Mouse (Mus musculus): Measurements from ENCODE around the gene Wfikkn2.
A peak's percentile ranks its signal among the peaks of the same experiment; 100 is the strongest.
"Not testable (repeated sequence)": the region's sequence is repeated elsewhere in the genome, so short reads cannot be mapped to it uniquely, and the experiment has no call there.

Wfikkn2 gene

DNA sequence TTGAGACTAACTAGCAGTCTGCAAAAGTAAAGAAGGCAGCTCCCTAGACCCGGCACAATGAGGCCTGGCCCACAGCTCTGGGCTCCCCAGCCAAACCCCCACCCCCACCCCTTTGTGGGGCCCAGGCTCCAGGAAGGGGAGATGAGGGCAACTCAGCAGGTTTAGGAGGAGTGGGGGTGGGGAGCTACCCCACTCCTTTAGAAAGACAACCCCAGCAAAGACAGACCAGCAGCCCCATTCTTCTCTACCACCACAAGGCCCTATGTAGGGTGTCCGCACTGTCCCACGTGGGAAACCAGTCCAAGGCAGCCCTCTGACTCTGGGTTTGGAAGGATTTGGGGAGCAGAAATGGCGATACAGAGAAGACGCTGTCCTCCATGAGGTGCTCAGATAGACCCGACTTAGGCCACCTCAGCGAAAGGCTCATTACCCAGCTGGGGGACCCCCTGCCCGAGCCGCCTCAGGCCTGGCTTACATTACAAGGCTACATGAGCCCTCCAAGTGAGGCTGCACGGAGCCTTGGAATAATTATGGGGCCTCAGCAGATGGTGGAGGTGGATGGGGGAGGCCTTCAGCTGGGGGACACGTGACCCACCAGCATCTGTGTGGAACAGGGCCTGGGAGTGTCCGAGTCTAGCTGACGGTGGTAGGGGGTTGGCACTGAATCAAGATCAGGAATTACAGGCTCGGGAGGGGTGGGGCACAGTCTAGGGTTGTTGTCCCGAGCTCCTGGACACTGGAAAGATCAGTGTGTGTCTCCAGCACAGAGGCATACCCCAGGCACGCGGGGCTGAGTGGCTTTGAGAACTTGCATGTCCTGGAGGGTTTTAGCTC is at the start of gene Wfikkn2:
TSS of gene Wfikkn2 (minus strand) at position 51 of the 834 bp plus-strand sequence.
- no peak for DNase-seq

DNA sequence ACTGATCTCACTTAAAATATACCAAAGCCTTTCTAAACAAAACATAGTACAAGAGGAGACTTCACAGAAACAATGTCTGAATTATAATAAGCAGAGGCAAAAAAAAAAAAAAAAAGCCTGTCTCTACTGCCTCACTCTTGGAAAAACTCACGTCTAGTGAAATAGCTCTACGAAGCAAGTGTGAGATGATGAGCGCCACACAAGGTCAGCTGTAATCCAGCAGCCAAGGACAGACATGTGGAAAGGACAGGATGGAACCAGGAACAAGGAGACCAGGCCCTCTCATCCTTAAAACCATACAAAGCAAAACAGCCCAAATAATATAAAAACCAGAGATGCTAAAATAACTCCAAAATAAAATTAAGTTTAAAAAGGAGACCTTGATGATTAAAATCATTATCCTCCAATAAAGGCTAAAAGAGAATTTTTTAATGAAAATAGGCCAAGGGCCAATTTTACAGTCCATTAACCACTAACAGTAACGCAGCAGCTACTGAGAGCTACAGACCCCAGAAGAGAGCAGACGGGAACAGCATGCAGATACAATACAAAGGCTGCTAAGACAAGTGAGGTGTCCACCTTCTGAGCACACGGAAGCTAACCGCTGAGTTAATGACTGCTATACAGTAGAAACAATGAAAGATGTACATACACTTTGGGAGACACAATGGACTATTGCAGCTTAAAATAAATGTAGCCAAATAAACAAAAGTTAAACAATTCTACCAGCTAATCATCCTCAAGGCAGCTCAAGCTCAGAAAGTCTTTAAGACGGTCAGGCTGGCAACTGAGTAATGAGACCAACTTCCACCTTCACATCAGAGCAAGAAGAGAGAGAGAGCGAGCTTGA is 49.4 kb upstream of the Wfikkn2 start:
- DNase-seq: no peak

- DNase-seq: no peak
These were observed 44.4 kb upstream of the Wfikkn2 start for GRCm38 (mm10) chr11:94290062-94290740.

DNA sequence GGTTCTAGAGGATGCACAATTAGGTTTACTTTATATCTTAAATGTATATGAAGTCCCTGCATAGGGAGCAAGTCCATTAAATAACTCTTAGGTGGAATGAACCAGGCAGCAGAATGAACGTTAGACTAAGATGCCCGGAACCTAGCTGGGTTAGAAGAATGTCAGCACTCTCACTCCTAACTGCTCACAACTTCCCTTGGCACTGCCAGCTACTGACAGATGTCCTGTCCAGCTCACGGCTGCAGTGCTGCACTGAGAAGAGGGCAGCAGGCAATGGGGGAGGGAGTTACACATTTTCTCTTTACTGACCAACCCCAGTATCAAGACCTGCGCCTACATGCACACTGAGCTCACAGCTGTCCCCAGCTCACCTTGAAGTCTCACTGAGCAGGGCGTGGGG is 41.3 kb upstream of the Wfikkn2 start:
- DNase-seq: no peak

DNA sequence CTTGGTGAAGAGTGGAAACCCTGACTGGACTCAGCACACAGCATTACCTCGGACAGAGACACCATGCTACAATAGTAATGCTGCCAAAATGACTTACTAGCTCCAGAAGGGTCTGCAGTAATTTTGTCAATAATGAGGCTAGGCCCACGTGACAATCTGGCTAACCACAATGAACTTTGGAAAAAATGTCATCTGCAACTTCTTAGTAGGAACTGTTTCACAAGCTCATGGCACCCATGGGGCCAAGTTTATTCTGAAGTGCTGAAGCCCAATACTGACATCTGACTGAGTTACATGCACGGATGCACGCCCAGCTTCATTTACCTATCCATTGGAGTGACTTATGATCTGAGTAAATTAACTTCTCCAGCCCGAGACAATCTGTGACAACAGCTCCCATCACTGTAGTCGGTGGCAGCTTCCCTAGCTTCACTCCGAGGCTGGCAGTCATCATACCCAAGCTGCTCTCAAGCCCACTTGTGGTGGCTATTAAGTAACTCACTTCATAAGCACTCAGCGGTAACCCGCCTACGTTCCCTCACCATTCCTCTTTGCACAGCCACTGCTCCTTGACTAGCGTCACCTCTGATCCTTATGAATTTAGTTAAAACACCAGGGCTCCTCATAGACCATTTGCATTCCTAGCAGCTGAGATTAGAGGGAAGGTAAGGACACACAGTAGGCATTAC is 40.2 kb upstream of the Wfikkn2 start:
- DNase-seq: no peak

GRCm38 (mm10) chr11:94283536-94284099 is 37.8 kb upstream of the Wfikkn2 start:
- no peak for DNase-seq

GRCm38 (mm10) chr11:94282291-94282690 is 36.5 kb upstream of the Wfikkn2 start:
- no peak for DNase-seq

GRCm38 (mm10) chr11:94281199-94282181 is 35.7 kb upstream of the Wfikkn2 start, which contains the start of gene Gm21885:
Gm21885 (plus strand) TSS chr11:94281873.
- DNase-seq: no peak

DNA sequence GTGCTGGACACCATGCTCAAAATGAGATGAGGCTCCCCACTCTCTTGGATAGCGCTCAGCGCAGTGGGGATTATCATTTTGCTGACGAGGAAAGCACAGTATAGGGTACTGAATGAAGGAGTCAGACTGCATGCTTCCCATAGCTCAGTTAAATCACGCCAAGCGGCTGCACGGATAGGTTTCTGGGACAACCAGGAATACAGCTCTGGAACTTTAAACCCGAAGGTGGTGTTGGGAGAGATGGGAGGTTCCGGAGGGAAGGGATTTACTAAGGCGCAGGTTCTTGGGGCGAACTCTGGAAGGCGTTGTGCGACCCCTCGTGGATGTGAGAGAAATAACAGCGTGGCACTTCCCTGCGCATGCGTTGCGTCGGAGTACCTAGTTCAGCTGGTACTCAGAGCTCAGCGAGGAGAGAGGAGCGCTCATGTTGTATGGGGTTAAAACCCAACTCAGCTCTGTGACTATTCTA is 31.1 kb upstream of the Wfikkn2 start:
- DNase-seq: peak; percentile 82 to 84

GRCm38 (mm10) chr11:94275686-94276085 is 29.9 kb upstream of the Wfikkn2 start:
- DNase-seq: no peak

GRCm38 (mm10) chr11:94275226-94275625 is 29.4 kb upstream of the Wfikkn2 start:
- DNase-seq: no peak

DNA sequence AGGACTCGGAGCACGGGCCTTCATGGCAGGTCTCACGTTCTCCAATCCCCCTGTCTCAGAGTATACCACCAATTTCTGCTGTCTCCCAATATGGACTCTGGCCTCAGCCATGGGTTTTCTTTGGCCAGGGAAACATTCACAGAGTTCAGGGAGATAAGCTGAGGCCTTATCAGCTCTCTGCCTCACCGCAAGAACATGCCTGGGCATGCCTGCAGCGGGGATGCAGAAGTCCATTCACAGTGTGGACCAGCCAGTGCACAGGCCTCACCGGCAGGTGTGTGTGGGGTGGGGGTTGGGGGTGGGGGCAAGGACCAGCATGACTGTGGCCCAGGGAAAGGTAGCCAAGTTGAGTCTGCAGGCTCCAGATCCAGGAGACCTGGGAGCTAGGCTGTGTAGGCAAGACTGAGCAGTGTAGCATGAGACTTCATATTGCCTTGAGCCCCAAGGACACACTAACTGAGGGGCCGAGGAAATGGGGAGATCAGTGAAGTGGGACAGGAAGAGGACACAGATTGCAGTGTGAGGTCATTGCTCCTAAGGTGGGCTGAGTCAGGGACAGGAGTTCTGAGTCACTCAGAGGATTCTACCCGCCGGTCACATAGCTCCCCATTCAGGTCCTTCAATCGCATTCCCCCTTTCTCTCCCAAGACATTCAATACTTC is 28.5 kb upstream of the Wfikkn2 start:
- DNase-seq: no peak

- DNase-seq: no peak
These were observed 27.4 kb upstream of the Wfikkn2 start for GRCm38 (mm10) chr11:94272960-94273927.

DNA sequence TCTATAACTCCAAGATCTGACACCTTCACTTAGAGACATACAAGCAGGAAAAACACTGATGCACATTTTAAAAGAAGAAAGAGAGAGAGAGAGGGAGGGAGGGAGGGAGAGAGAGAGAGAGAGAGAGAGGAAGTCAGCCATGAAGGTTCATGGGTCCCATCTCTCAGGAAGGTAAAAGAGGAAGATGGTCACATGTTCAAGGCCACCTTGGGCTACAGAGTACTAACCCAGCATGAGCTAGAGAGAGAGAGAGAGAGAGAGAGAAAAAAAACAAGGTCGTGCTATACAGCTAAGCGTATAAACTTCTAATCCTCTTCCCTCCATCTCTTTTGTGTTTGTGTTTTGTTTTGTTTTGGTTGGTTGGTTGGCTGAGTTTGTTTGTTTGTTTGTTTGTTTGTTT is 25.2 kb upstream of the Wfikkn2 start:
- no peak for DNase-seq

DNA sequence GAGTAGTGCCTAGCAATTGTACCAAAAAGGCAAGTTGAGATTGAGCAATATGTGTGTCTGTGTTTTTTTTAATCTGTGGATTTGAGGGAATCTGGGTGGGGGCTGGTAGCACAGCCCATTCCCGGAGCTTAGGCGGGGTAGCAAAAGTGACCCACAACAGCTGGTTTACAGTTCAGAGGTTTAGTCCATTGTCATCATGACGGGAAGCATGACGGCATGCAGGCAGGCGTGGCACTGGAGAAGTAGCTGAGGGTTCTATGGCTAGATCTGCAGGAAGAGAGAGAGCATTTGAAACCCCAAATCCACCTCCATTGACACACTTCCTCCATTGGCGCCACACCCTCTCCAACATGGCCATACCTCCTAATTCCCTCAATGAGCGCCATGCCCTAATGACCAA is 24.1 kb upstream of the Wfikkn2 start:
- no peak for DNase-seq

DNA sequence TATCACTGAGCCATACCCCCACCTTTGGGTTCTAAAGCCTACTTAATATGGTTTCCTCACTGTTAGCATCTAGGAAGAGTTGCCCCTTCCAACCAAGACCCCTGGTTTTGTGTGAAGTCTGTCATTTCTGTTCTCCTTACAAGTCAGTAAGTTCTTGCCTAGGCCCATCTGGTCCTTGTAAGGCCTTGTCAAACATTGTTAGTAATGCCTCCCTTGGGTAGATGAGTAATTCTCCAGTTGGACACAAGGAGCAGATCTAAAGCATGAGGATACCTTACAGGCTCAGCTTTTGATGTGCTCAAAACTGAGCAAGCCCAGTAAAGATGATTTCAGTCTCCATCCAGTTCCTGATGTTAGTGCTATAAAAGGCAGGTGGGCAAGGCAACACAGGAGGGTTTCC is 23.0 kb upstream of the Wfikkn2 start:
- no peak for DNase-seq

DNA sequence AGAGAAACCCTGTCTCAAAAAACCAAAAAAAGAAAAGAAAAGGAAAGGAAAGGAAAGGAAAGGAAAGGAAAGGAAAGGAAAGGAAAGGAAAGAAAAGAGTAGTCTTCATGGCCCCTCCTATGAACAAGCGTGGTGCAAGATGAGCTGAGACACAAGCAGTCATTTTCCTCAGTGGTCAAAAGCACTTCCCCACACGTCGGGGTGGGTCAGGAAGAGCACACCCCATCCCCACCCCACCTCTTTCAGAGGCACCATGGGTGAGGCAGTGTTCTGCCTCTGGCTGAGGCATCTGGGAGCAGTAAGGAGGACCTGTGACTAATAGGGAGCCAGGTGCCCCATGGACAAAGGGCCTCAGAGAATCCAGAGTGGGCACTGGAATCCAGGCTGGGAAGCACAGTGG is 20.4 kb upstream of the Wfikkn2 start:
- not testable (repeated sequence) for DNase-seq

- DNase-seq: peak; percentile 40 to 55
These were observed 19.5 kb upstream of the Wfikkn2 start for GRCm38 (mm10) chr11:94265134-94265785.

Data from B cell, adult 2 months (primary cell).